Mouse (Mus musculus) liver, embryonic 13.5 days (tissue): ENCODE results near the gene Olfr523. TPM values are rescaled to one million over a fixed set of nuclear protein-coding genes. Genes with fewer than 3 reads are reported as not detected.

ENCODE experiments used
- ATAC-seq: fragments of 200-750 bp; cut with Nextera tagmentation; 2 replicates; pipeline ENCODE4 v1.8.0; 2017; ENCODE audit warnings: low read depth, mild to moderate bottlenecking, moderate number of reproducible peaks, moderate library complexity
- DNase-seq: peaks from one replicate; pipeline ENCODE4 v3.0.0; 2022
- H3K27ac ChIP-seq: fragments of 300-500 bp; sonication (generic); 2 replicates; pipeline ENCODE4 v1.5.1; 2015; ENCODE audit warnings: moderate library complexity, mild to moderate bottlenecking, inconsistent platforms
- H3K27me3 ChIP-seq: fragments of 300-500 bp; sonication (generic); 2 replicates; pipeline ENCODE4 v1.6.1; 2015; ENCODE audit warnings: mild to moderate bottlenecking, inconsistent platforms
- H3K36me3 ChIP-seq: fragments of 300-500 bp; sonication (generic); 2 replicates; pipeline ENCODE4 v1.6.1; 2015; ENCODE audit warnings: mild to moderate bottlenecking, inconsistent platforms
- H3K4me1 ChIP-seq: fragments of 300-500 bp; sonication (generic); replicated peaks from 2 replicates; pipeline ENCODE4 v1.6.1; 2015; ENCODE audit warnings: inconsistent platforms
- H3K4me2 ChIP-seq: fragments of 300-500 bp; sonication (generic); 2 replicates; pipeline ENCODE4 v1.6.1; 2015; ENCODE audit warnings: inconsistent platforms, mild to moderate bottlenecking, moderate library complexity
- H3K4me3 ChIP-seq: fragments of 300-500 bp; sonication (generic); replicated peaks from 2 replicates; pipeline ENCODE4 v1.5.1; 2015; ENCODE audit warnings: mild to moderate bottlenecking, inconsistent platforms
- H3K9ac ChIP-seq: fragments of 300-500 bp; sonication (generic); 2 replicates; pipeline ENCODE4 v1.6.1; 2015; ENCODE audit warnings: mild to moderate bottlenecking, inconsistent platforms
- H3K9me3 ChIP-seq: fragments of 300-500 bp; sonication (generic); replicated peaks from 2 replicates; pipeline ENCODE4 v1.6.1; 2016; ENCODE audit warnings: inconsistent platforms
- WGBS: fragments of 180-500 bp; shearing (Covaris S2); methylation state at CpG from one replicate; pipeline ENCODE4 v1.1.7; 2015; ENCODE audit not compliant: insufficient replicate concordance; 5-methylcytosine and 5-hydroxymethylcytosine counted together
- polyA plus RNA-seq: library from polyadenylated mRNA; unstranded; fragments of >200 nt; fragmentation: Nextera tagmentation; extraction: Ambion mirVana; gene quantifications from 2 replicates; pipeline ENCODE4 v1.2.1, GENCODE M21; 2015

The Olfr523 gene
- polyA plus RNA-seq, 1 experiment from 2014 or later = not detected

DNA sequence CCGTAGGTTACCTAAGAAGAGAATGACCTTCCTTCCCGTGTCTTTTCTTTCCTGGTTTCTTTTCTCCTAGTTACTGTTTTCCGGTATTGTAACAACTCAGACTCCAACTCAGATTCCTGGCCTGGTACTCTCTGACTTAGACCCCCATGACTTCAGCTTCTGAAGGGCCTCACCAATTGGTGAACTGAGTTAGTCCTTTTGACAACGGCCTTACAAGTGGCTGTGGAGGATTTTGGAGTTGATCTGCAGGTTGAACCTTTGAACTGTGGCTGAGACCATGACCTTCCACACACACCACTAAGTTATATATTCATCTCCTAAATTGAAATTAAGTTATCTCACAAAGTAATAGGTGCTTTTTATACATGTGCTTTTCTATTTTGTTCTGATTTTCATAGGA is 11.2 kb downstream of the Olfr523 start:
- Histone ChIP-seq H3K27me3 (no peaks in the 10 kb centered on the region), H3K9me3 (no peaks in the 10 kb centered on the region), H3K4me3 (no peak overlapping the region), H3K27ac (no peak overlapping the region), H3K4me1 (no peaks in the 10 kb centered on the region), H3K36me3 (no peaks in the 10 kb centered on the region), H3K9ac (no peak overlapping the region), H3K4me2 (no peak overlapping the region)
- WGBS = 71% methylated on average over 4 of the region's 4 CpGs
- DNase-seq (no peak), ATAC-seq (no peak)

DNA sequence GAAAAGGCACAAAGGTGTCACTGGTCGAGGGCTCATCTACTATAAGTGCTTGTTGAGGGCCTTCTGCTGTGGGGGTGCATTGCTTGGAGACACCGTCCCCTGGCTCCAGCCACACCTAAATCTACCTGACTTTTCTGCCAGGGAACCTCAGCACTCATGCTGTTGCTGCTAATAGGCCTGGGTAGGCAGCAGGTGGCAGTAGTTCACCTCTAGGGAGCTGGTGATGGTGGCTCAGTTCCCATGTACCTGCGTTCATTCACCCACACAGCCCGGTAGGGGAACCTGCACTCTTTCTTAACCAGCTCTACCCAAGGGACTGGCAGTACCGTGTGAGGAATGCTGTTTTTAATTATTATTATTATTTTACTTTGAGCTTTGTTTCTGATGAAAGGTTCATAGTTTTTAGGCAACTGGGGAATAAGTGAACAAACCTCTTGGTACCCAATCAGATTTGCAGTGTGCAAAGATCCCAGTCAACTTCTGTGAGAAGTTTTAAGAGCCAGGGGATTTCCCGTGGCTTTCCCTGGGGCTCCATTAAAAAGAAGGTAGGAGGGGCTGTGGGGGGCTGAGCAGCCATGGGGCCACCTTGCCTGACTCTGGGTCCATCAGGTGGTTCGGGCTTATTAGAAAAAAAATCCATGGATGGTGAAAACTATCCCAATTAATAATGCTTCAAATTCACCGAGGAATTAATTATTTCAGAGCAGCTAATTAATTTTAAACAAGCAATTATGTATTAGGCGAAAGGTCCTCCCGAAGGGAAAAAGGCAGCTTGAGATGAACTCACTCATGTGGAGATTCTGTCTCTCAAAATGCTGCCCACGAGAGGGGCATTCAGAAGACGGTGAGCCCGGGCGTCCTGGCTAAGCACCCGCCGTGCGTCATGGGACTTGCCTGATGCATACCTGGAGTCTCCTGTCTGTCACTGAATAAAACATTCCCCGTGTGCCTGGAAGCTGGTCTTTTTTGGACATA is 13.9 kb downstream of the Olfr523 start:
- no peak for DNase-seq
- H3K4me2 ChIP-seq = no peak overlapping the region
- no peak overlapping the region for H3K27ac ChIP-seq
- no peak for ATAC-seq
- 55% methylated on average over 18 of the region's 18 CpGs for WGBS
- no peaks in the 10 kb centered on the region for H3K36me3 ChIP-seq
- no peaks in the 10 kb centered on the region for H3K9me3 ChIP-seq
- no peaks in the 10 kb centered on the region for H3K27me3 ChIP-seq
- no peaks in the 10 kb centered on the region; the same call in 1 of the 2 replicates for H3K4me1 ChIP-seq
- H3K9ac ChIP-seq = no peak overlapping the region
- no peak overlapping the region for H3K4me3 ChIP-seq

GRCm38 (mm10) chr7:140187721-140188390 is 14.8 kb downstream of the Olfr523 start:
- no peaks in the 10 kb centered on the region for H3K9me3 ChIP-seq
- ATAC-seq (no peak), DNase-seq (no peak)
- 63% methylated on average over 7 of the region's 7 CpGs for WGBS
- no peak overlapping the region for H3K4me2 ChIP-seq
- no peak overlapping the region for H3K9ac ChIP-seq
- H3K27me3 ChIP-seq = no peaks in the 10 kb centered on the region
- no peak overlapping the region for H3K4me3 ChIP-seq
- H3K36me3 ChIP-seq = no peaks in the 10 kb centered on the region
- no peak overlapping the region for H3K27ac ChIP-seq
- H3K4me1 ChIP-seq = no peaks in the 10 kb centered on the region; the same call in 1 of the 2 replicates

GRCm38 (mm10) chr7:140188391-140189328 is 15.6 kb downstream of the Olfr523 start:
- H3K4me1 ChIP-seq = no peaks in the 10 kb centered on the region; the same call in 1 of the 2 replicates
- no peak overlapping the region for H3K27ac ChIP-seq
- H3K36me3 ChIP-seq = no peaks in the 10 kb centered on the region
- DNase-seq = no peak
- no peak overlapping the region for H3K4me3 ChIP-seq
- no peak overlapping the region for H3K4me2 ChIP-seq
- 39% methylated on average over 4 of the region's 4 CpGs for WGBS
- no peak overlapping the region for H3K9ac ChIP-seq
- no peaks in the 10 kb centered on the region for H3K27me3 ChIP-seq
- ATAC-seq = peak; percentile 66; the same call in 1 of the 2 replicates
- no peaks in the 10 kb centered on the region for H3K9me3 ChIP-seq

DNA sequence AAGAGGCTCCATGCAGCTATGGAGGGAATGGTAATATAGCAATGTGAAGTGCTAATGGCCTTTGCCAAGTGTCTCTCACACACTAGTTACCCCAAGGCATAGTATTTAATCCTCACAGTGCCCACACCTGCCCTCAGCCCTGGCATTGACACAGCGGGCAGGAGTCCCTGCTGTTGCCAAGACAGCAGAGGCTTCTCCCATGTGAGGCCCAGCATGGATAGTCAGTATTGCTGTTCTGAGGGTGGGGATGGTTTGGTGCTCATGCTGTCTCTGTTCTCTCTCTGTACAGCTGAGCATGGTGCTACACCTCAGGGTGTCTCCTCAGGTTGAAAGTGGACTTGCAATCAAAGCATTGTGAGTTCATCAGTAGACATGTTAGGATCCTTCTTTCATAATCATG is 17.4 kb downstream of the Olfr523 start:
- Histone ChIP-seq H3K4me1 (no peaks in the 10 kb centered on the region; the same call in 1 of the 2 replicates), H3K9ac (no peak overlapping the region), H3K4me3 (no peak overlapping the region), H3K27me3 (no peaks in the 10 kb centered on the region), H3K27ac (no peak overlapping the region), H3K9me3 (no peaks in the 10 kb centered on the region), H3K36me3 (no peaks in the 10 kb centered on the region), H3K4me2 (no peak overlapping the region)
- WGBS = 63% methylated on average over 1 of the region's 1 CpGs
- DNase-seq = no peak
- ATAC-seq = no peak

DNA sequence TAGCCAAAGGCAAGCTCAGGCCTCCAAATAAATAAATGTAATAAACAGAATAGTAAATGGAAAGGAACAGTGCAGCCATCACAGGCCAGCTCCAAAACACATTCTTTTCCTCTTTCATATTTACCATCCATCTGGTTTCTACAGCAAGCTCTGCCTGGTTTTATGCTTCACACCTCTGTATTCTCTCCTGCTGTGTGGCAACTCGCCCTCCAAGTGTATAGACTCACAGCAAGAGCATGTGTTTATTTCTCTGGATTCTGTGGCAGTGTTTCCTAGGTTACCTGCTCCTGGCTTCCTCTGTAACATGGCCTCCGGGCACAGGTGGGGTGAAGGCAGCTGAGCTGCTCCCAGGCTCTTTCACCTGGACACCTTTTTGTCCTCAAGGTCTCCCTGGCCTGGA is 19.4 kb downstream of the Olfr523 start:
- Histone ChIP-seq H3K4me1 (no peaks in the 10 kb centered on the region; the same call in 1 of the 2 replicates), H3K27ac (no peak overlapping the region), H3K4me2 (no peak overlapping the region), H3K36me3 (no peaks in the 10 kb centered on the region), H3K27me3 (no peaks in the 10 kb centered on the region), H3K4me3 (no peak overlapping the region), H3K9ac (no peak overlapping the region), H3K9me3 (no peaks in the 10 kb centered on the region)
- WGBS = 35% methylated on average over 2 of the region's 2 CpGs
- ATAC-seq = no peak
- DNase-seq = no peak

- no peak overlapping the region for H3K4me2 ChIP-seq
- H3K4me3 ChIP-seq = no peak overlapping the region
- no peaks in the 10 kb centered on the region for H3K27me3 ChIP-seq
- no peak overlapping the region for H3K9ac ChIP-seq
- no peaks in the 10 kb centered on the region for H3K9me3 ChIP-seq
- ATAC-seq (no peak), DNase-seq (no peak)
- no peak overlapping the region for H3K27ac ChIP-seq
- 48% methylated on average over 2 of the region's 2 CpGs for WGBS
- H3K4me1 ChIP-seq = no peaks in the 10 kb centered on the region; the same call in 1 of the 2 replicates
- H3K36me3 ChIP-seq = no peaks in the 10 kb centered on the region
Observed at GRCm38 (mm10) chr7:140192851-140193250, 19.8 kb downstream of the Olfr523 start.

GRCm38 (mm10) chr7:140194031-140194430 is 21.0 kb downstream of the Olfr523 start:
- Histone ChIP-seq H3K9ac (no peak overlapping the region), H3K27ac (no peak overlapping the region), H3K9me3 (no peaks in the 10 kb centered on the region), H3K27me3 (no peaks in the 10 kb centered on the region), H3K4me3 (no peak overlapping the region), H3K36me3 (no peaks in the 10 kb centered on the region), H3K4me2 (no peak overlapping the region), H3K4me1 (no peaks in the 10 kb centered on the region; the same call in 1 of the 2 replicates)
- DNase-seq = no peak
- 64% methylated on average over 4 of the region's 4 CpGs for WGBS
- ATAC-seq = no peak

DNA sequence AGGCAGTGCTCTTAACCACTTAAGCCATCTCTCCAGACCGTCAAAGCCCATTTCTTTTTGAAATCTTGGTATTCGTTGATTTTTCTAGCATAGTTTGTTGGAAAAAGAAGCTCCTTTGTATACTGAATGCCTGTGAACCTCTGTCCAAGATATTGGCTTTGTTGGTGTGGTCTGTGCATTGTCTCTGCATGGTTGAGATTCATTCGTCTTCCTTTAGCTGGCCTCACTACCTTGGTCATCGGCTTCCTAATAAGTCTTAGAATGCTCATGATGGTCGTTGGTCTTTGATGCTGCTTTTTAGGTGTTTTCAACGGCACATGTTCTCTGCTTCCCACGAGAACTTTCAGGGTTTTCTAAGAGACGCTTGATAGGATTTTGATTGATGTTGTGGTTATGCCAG is 23.0 kb downstream of the Olfr523 start:
- Histone ChIP-seq H3K27ac (no peak overlapping the region), H3K4me1 (peaks cover 9% of the 10 kb centered on the region), H3K9ac (no peak overlapping the region), H3K9me3 (no peaks in the 10 kb centered on the region), H3K4me3 (no peak overlapping the region), H3K36me3 (no peaks in the 10 kb centered on the region), H3K27me3 (no peaks in the 10 kb centered on the region), H3K4me2 (no peak overlapping the region)
- DNase-seq = no peak
- WGBS = 56% methylated on average over 8 of the region's 8 CpGs
- no peak for ATAC-seq

GRCm38 (mm10) chr7:140201090-140201489 is 28.1 kb downstream of the Olfr523 start:
- H3K27ac ChIP-seq = no peak overlapping the region
- H3K27me3 ChIP-seq = no peaks in the 10 kb centered on the region
- WGBS = 61% methylated on average over 4 of the region's 4 CpGs
- H3K4me3 ChIP-seq = no peak overlapping the region
- H3K36me3 ChIP-seq = no peaks in the 10 kb centered on the region
- ATAC-seq (peak; percentile 67), DNase-seq (no peak)
- peaks cover 22% of the 10 kb centered on the region for H3K4me1 ChIP-seq
- no peak overlapping the region for H3K9ac ChIP-seq
- no peak overlapping the region for H3K4me2 ChIP-seq
- H3K9me3 ChIP-seq = no peaks in the 10 kb centered on the region

DNA sequence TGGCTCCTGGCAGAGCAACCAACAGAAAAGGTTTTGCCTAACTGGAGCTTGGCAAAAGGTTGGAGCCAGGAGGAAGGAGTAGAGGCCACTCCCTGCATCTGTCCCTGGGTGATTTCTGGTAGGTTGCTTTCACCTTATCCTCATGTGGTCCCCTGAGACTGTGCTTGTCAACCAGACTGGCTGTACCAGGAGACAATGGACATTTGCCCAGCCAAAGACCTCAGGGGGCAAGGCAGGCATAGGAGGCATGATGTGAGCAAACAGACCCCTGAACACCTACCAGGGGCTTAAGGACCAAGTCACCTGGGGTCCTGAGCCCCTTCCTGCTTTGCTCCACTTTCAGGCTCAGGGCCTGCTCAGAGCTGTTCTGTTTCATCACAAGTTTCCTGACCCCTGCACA is 32.8 kb downstream of the Olfr523 start, which contains the start of gene Olfr524:
TSS of gene Olfr524 (minus strand) at position 101 of the 400 bp plus-strand sequence.
- H3K27ac ChIP-seq = no peak within 1 kb of the TSS
- H3K27me3 ChIP-seq = no peaks in the 10 kb centered on the region
- H3K9me3 ChIP-seq = no peaks in the 10 kb centered on the region
- H3K36me3 ChIP-seq = no peaks in the 10 kb centered on the region
- no peak within 1 kb of the TSS for H3K4me3 ChIP-seq
- H3K4me2 ChIP-seq = no peak within 1 kb of the TSS
- DNase-seq (no peak), ATAC-seq (no peak)
- H3K9ac ChIP-seq = no peak within 1 kb of the TSS
- H3K4me1 ChIP-seq = peaks cover 42% of the 10 kb centered on the region
